8 mouse cellular contexts compared by ENCODE assay signal in the genomic region with DNA sequence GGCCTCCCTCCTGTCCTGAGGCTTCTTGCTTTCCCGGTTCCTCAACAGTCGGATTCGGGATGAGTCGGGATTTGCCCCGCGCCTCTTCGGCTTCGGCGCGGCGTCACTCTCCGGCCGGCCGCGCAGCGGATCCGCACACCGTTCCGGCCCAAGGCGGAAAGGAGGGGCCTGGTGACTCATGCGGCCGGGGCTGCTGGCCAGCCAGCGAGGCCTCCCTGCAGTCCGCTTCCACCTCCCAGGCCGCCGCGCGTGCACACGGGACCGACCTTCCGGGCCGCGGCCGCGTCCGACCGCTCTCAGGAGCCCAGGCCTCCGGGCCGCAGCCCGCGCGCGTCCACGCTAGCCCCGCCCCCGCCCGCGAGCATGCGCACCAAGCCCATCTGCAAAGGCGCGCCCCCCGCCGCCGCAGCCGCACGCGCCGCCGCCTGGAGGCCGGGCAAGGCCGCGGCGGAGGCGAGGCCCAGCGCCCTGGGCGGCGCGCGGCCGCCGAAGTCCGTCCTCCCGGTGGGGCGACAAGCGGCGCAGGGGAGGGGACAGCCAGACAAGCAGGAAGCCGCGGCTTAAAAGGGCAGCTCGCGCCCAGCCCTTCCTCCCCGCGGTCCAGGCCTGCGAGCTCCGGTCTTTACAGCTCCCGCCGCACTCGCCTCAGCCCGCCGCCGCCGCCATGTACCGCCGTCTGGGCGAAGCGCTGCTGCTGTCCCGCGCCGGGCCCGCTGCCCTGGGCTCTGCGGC. TPM values are rescaled to one million over a fixed set of nuclear protein-coding genes. Genes with fewer than 3 reads are reported as not detected.
DNase-seq lines count a peak whose midpoint lies in the region; ATAC-seq and TF ChIP-seq lines count a peak whose summit lies in the region.

A gene (minus strand): TSS at position 260 of the 732 bp plus-strand sequence.
A gene (plus strand): TSS at position 494 of the 732 bp plus-strand sequence.

- TF ChIP-seq CTCF in bone marrow macrophage, adult 2 months (IDR thresholded peaks at IDR 0.05; ENCODE audit: low read depth, low read length), result no peak
- TF ChIP-seq CTCF in embryonic fibroblast, embryonic 13.5 days (IDR thresholded peaks at IDR 0.05; ENCODE audit: borderline replicate concordance, insufficient read depth, low read length), result no peak

- peak; percentile 99 for ATAC-seq in kidney, embryonic 15.5 days (replicated peaks; ENCODE audit: low FRiP score)
- ATAC-seq in monocyte, adult 5-6 weeks (replicated peaks; ENCODE audit: insufficient number of reproducible peaks, low FRiP score, low TSS enrichment, poor library complexity, severe bottlenecking), result peak; percentile 78

- no peak for TF ChIP-seq POLR2A in bone marrow macrophage, adult 2 months (IDR thresholded peaks at IDR 0.05; ENCODE audit: borderline replicate concordance, low read depth, low read length)
- peak; percentile 94 for TF ChIP-seq POLR2A in embryonic fibroblast, embryonic 13.5 days (IDR thresholded peaks at IDR 0.05; ENCODE audit: low read depth, low read length)

- H3K4me1 ChIP-seq in bone marrow macrophage, adult 2 months (ENCODE audit: control insufficient read depth, insufficient read depth, low read length), result peaks cover 18% of the 10 kb centered on the region
- H3K4me1 ChIP-seq in embryonic fibroblast, embryonic 13.5 days (ENCODE audit: control insufficient read depth, insufficient read depth, low read length), result peaks cover 3% of the 10 kb centered on the region; the same call in 1 of the 2 replicates
- peaks cover 18% of the 10 kb centered on the region for H3K4me1 ChIP-seq in heart, embryonic 10.5 days
- peaks cover 35% of the 10 kb centered on the region for H3K4me1 ChIP-seq in kidney, embryonic 15.5 days

- H3K27me3 ChIP-seq in heart, embryonic 10.5 days (ENCODE audit: insufficient read depth, poor library complexity, severe bottlenecking), result no peaks in the 10 kb centered on the region
- no peaks in the 10 kb centered on the region for H3K27me3 ChIP-seq in kidney, embryonic 15.5 days

- peak within 1 kb of the TSS; percentile 93 for H3K4me3 ChIP-seq in bone marrow macrophage, adult 2 months (ENCODE audit: insufficient read depth, low read length)
- H3K4me3 ChIP-seq in embryonic fibroblast, embryonic 13.5 days (ENCODE audit: insufficient read depth, low read length), result peak within 1 kb of the TSS; percentile 99
- H3K4me3 ChIP-seq in heart, embryonic 10.5 days, result peak within 1 kb of the TSS; percentile 95
- H3K4me3 ChIP-seq in kidney, embryonic 15.5 days (replicated peaks), result peak within 1 kb of the TSS; percentile 95

- peak within 1 kb of the TSS; percentile 94 for H3K9ac ChIP-seq in kidney, embryonic 15.5 days

- H3K4me2 ChIP-seq in kidney, embryonic 15.5 days, result peak within 1 kb of the TSS; percentile 73

- DNase-seq in 416B (ENCODE audit: low read depth) (peak; percentile 94), liver (peak; percentile 95)
- DNase-seq in heart, embryonic 10.5 days (ENCODE audit: low spot score), result peak; percentile 98
- peak; percentile 94 to 98 for DNase-seq in spleen, postnatal 4 days (ENCODE audit: low spot score in 2 of 2)

- H3K36me3 ChIP-seq in heart, embryonic 10.5 days, result peaks cover 3% of the 10 kb centered on the region; the same call in 1 of the 2 replicates
- H3K36me3 ChIP-seq in kidney, embryonic 15.5 days, result no peaks in the 10 kb centered on the region

- peak within 1 kb of the TSS; percentile 96 for H3K27ac ChIP-seq in bone marrow macrophage, adult 2 months (ENCODE audit: insufficient read depth, low read depth, low read length)
- peak within 1 kb of the TSS; percentile 91 for H3K27ac ChIP-seq in embryonic fibroblast, embryonic 13.5 days (ENCODE audit: insufficient read depth, low read length)
- H3K27ac ChIP-seq in heart, embryonic 10.5 days, result peak within 1 kb of the TSS; percentile 98
- peak within 1 kb of the TSS; percentile 98 for H3K27ac ChIP-seq in kidney, embryonic 15.5 days

- no peaks in the 10 kb centered on the region for H3K9me3 ChIP-seq in heart, embryonic 10.5 days
- no peaks in the 10 kb centered on the region for H3K9me3 ChIP-seq in kidney, embryonic 15.5 days (replicated peaks)

- WGBS in heart, embryonic 10.5 days, result under 1% methylated on average over 98 of the region's 100 CpGs
- WGBS in kidney, embryonic 15.5 days, result under 1% methylated on average over 75 of the region's 100 CpGs

RNA-seq across cellular contexts. Expression of the first gene that starts in this region (rescaled TPM):
- polyA plus RNA-seq in bone marrow macrophage, adult 2 months (2012; ENCODE audit: insufficient read depth, insufficient read length, missing spikeins), result 5.0 and 7.1 TPM in 2 replicates
- polyA plus RNA-seq in embryonic fibroblast, embryonic 13.5 days (2011; ENCODE audit: insufficient read length, low read depth, missing spikeins), result 7.4 and 10.1 TPM in 2 replicates
- polyA plus RNA-seq in heart, embryonic 10.5 days (2016; fragmentation: Nextera tagmentation; extraction: Ambion mirVana), result 9.0 TPM in 2 replicates
- polyA plus RNA-seq in kidney, embryonic 15.5 days (2015; fragmentation: Nextera tagmentation; extraction: Ambion mirVana), result 10.5 and 11.0 TPM in 2 replicates
- 17.0 to 26.5 TPM (median 21.5 TPM) in 3 replicates for total RNA-seq in monocyte, adult 5-6 weeks (2017)

RNA-seq across cellular contexts. Expression of the second gene that starts in this region (rescaled TPM):
- polyA plus RNA-seq in bone marrow macrophage, adult 2 months (2012; ENCODE audit: insufficient read depth, insufficient read length, missing spikeins), result 181 and 197 TPM in 2 replicates
- 159 and 181 TPM in 2 replicates for polyA plus RNA-seq in embryonic fibroblast, embryonic 13.5 days (2011; ENCODE audit: insufficient read length, low read depth, missing spikeins)
- 66.6 and 87.3 TPM in 2 replicates for polyA plus RNA-seq in heart, embryonic 10.5 days (2016; fragmentation: Nextera tagmentation; extraction: Ambion mirVana)
- 102 and 105 TPM in 2 replicates for polyA plus RNA-seq in kidney, embryonic 15.5 days (2015; fragmentation: Nextera tagmentation; extraction: Ambion mirVana)
- 385 to 458 TPM (median 387 TPM) in 3 replicates for total RNA-seq in monocyte, adult 5-6 weeks (2017)

Comparison
In these comparisons a context has a peak if more than half of its experiments do, and no peak if none do; other contexts are left out.
1. Peak in every context shown above with its lines: DNase-seq, ATAC-seq, H3K4me3 ChIP-seq and H3K27ac ChIP-seq.